Mouse (Mus musculus) kidney, postnatal 10 days (tissue): Measurements from ENCODE around the gene Spryd7.

Experiments used
- DNase-seq: peaks from one replicate; pipeline ENCODE4 v3.0.0; 2021; ENCODE audit warnings: mixed read lengths

Spryd7 gene

DNA sequence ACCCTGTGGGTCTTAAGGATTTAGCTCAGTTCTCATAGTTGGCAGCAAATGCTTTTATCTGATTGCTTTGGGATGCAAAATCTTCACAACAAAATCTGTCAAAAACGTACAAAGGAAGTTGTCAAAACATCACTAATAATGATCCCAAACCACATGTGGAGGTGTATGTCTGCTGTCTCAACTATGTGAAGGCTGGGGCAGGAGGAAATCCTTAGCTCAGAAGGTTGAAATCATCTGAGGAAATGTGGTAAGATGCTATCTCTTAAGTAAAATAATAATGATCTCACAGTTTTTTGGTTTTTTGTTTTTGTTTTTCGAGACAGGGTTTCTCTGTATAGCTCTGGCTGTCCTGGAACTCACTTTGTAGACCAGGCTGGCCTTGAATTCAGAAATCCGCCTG, 20.9 kb downstream of the Spryd7 start:
- DNase-seq: no peak

- no peak for DNase-seq
Measured at GRCm38 (mm10) chr14:61530966-61531365, 25.7 kb downstream of the Spryd7 start.

DNA sequence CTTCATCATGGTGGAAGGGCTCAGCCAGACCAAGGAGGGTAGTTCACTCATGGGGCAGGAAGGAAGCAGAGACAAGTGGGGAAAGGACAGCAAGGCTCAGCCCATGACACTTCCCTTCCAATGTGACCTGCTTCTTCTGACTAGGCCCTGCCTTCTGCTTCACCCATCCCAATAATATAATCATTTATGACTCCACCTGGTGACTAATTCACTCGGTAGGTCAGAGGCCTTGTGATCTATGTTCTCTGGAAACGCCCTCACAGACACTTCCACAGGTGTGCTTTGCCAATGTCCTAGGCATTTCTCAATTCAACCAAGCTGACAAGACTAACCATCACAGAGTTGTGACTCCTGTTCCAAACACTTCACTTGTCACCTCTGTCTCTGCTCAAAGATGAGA, 26.3 kb downstream of the Spryd7 start:
- DNase-seq: no peak

DNA sequence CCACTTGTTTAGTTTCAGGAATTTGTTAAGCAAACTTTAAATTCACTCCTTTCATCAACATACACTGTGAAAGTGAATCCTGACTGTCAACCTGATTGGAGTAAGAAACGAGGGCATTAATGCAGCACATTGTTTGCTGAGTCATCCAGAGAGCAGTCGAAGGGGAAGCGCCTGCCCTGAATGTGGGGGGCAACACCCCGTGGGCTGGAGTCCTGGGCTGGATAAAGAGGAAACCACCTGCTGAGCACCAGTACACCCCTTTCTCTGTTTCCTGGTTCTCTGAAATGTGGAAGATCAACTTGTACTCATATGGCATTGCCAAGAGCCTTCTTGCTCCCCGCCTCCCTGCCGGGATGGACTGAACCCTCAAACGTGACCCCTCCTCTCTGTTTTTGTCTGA, 27.2 kb downstream of the Spryd7 start:
- DNase-seq: no peak

DNA sequence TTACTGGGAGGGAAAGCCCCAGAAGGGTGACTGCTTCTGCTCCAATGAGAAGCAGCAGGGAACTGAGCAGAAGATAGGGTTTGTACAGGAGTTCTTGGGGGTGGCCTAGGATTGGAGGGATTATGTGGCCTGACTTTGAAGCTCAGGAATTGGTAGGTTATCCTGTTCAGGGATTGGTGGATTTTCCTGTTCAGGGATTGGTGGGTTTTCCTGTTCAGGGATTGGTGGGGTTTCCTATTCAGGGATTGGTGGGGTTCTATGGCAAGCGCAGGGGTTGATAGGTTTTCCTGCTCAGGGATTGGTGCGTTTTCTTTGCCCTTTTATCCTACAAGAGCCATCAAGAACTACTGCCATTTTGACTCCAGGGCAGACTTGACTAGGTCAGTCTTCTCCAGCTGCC, 30.7 kb downstream of the Spryd7 start:
- DNase-seq: no peak

DNA sequence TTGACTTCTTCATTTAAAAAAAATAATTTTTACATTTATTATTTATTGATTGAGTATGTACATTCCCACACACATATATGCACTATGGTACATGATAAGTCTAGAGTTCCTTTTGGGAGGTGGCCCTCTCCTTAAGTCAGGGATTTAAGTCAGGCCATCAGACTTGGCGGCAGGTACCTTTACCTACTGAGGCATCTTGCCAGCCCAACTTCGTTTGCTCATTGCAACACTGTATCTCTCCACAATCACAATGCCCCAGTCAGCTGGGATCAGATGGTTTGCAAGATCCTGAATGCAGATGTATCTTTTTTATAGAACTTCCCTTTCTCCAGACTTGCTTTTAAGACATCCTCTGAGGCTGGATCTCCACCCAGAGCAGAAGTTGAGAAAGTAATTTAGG, 32.9 kb downstream of the Spryd7 start:
- no peak for DNase-seq

GRCm38 (mm10) chr14:61518659-61519480, 37.8 kb downstream of the Spryd7 start:
- no peak for DNase-seq

GRCm38 (mm10) chr14:61516471-61517426, 39.9 kb downstream of the Spryd7 start:
- DNase-seq: no peak

GRCm38 (mm10) chr14:61511494-61511893, 45.2 kb downstream of the Spryd7 start:
- no peak for DNase-seq

DNA sequence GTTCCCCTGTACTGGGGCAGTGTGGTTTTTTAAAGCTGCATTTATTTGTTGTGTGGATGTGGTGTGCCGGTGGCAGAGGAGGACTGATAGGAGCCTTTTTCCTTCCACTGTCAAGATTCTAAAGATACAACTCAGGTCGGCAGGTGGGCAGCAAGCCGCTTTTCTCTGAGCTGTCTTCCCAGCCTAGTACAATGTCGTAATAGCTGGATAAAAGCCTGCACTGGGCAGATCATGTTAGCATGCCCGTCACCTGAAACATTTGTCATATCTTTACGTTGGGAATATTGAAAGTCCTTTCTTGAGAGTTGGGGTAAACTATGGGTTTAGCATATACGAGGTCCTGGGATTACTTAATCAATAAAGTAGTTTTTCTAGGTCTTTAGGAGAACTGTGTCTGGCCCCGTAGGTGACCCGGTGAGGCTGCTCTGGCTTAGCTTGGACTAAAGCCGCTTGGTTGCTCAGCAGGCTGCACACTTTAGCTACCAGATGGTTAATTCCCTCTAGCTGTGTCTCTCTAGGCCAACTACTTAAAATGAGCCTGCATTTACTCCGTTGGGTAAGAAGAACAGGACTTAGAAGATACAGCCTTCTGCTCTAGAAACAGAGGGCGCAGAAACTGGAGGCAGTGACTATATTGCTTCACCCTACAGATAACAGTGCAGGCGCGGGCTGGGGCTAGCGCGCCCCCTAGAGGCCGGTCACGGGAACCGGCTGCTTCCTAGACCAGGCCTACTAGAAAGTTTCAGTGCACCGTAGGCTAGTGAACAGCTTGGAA, 58.8 kb downstream of the Spryd7 start:
- DNase-seq: peak; percentile 83

- DNase-seq: peak; percentile 28
Measured at GRCm38 (mm10) chr14:61493511-61494135, 63.1 kb downstream of the Spryd7 start.
